Mouse (Mus musculus) CD8-positive naive resting alpha-beta T cell, adult 2 months (primary cell): ENCODE measurements around the gene Ppil3.

Experiments used
- DNase-seq, 2 experiments: peaks; one replicate each; pipeline ENCODE4 v3.0.0; 2022; ENCODE audit warnings: low read depth in 2 of 2, low spot score in 2 of 2

Ppil3 gene

DNA sequence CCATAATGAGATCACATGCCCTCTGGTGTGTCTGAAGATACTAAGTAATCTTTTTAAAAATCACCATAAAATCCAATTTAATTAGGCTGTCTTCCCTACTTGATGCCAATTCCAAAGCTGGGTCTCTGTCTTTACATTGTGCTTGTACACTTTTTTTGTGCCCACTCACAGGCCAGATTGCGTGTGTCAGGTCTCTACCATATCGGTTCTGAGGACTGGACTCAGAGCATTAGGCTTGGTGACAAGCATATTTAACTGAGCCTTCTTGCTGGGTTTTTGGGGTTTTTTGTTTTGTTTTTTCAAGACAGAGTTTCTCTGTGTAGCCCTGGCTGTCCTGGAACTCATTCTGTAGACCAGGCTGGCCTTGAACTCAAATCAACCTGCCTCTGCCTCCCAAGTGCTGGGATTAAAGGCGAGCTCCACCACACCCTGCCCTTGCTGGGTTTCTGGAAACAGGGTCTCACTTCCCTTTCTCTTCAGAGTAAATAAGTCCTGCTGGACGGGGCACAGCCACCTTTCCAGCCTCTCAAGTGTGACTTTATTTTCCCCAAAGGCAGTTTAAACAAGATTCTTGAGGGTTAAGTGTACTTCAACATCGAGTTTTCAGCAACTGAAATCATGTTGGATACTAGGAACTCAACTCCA lies 35.6 kb downstream of the Ppil3 start:
- no peak for DNase-seq

DNA sequence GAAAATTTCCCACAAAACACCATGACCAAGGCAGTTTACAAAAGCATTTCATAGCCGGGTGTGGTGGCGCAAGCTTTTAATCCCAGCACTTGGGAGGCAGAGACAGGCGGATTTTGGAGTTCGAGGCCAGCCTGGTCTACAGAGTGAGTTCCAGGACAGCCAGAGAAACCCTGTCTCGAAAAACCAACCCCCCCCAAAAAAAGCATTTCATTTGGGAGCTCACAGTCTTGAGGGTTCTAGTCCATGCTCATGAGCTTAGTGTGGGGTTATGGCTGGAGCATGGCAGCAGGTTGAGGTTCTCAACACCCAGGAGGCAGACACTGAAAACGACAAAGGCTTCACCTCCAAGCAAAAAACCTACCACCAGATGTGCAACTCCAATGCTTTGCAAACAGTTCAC lies 37.1 kb downstream of the Ppil3 start:
- DNase-seq = no peak

DNA sequence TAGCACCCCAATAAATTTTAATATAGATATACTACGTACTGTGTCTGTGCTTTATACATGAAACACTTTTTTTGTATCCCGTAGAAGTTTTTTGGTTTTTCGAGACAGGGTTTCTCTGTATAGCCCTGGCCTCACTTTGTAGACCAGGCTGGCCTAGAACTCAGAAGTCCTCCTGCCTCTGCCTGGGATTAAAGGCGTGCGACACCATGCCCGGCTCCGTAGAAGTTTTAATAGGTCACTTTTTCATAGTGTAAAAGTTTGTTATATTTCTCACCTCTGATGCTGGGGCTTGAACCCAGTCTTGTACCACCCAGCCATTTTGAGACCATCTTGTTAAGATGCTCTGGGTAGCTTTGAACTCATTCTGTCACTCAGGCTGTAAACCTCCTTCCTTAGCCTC lies 38.0 kb downstream of the Ppil3 start:
- no peak for DNase-seq

DNA sequence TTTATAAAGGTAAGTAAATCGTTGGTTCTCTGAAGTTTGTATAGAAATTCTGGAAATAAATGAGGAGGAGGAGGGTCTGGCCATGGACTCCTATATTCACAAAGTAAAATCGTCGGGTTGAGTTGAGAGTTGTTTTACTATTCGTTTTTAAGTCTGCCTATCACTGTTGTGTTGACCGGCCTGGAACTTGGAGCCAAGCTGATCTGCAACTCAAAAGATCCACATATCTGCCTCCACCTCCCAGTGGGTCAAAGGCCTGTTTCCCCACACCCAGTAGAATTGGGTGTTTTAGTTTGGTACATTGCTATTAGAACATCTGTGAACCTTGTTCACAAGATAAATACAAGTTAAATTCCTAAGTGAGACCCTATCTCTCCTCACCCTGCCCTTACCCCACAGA lies 41.5 kb downstream of the Ppil3 start:
- no peak for DNase-seq

DNA sequence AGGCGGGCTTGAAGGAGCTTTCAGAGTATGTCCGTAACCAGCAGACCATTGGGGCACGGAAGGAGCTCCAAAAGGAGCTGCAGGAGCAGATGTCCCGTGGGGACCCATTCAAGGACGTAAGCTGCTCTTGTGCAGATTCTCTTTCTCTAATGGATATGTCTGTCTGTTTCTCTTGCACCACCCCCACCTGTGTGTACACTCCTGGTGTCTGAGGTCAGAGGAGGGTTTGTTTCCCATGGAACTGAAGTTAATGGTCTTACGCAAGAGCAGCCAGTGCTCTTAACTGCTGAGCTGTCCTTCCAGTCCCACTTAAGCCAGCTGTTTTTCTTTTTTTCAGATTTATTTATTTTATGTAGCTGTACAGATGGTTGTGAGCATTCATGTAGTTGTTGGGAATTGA lies 43.9 kb downstream of the Ppil3 start:
- DNase-seq = no peak

DNA sequence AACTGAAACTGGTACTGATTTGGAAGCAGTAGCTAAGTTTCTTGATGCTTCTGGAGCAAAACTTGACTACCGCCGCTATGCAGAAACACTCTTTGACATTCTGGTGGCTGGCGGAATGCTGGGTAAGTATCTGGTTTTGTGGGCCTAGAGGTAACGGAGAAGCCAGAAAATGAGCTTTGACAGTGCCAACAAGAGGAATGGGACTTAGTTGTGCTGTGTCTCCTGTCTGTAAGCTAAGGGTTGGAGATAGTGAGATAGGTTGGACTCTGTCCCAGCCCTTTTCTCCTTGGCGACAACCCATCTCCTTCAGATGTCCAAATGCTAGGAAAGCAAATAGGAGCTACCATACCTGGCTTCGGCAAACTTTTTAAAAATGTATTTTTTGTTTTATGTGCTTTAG lies 47.6 kb downstream of the Ppil3 start:
- no peak for DNase-seq

DNA sequence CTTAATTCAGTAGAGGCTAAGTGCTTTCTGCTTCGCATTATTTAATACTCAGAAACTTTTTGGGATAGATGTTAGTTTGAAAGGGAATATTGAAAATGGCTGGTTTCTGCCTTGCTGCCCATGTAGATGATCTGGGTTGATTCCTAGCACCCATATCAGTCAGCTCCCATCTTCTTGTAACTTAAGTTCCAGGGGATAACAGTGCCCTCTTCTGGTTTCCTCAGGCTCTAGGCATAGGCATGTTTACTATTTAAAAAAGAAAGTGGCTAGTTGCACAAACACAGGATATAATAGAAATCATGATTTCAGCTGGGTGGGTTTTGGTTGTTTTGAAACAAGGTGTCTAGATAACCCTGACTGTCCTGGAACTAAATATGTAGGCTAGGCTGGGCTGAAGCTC lies 49.1 kb downstream of the Ppil3 start:
- no peak for DNase-seq

DNA sequence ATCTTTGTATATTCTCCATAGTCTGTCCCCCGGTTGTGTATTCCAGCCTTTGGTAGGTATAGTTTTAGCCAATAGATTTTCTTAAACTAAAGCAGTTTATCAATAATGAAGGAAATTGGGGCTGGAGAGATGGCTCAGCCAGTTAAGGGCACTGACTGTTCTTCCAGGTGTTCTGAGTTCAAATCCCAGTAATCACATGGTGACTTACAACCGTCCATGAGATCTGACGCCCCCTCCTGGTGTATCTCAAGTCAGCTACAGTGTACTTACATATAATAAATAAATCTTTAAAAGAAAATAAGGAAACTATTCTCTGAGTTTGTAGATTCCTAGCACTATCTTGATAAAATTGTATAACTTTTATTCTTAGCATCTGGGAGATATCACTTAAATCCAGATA lies 49.9 kb downstream of the Ppil3 start:
- no peak for DNase-seq

DNA sequence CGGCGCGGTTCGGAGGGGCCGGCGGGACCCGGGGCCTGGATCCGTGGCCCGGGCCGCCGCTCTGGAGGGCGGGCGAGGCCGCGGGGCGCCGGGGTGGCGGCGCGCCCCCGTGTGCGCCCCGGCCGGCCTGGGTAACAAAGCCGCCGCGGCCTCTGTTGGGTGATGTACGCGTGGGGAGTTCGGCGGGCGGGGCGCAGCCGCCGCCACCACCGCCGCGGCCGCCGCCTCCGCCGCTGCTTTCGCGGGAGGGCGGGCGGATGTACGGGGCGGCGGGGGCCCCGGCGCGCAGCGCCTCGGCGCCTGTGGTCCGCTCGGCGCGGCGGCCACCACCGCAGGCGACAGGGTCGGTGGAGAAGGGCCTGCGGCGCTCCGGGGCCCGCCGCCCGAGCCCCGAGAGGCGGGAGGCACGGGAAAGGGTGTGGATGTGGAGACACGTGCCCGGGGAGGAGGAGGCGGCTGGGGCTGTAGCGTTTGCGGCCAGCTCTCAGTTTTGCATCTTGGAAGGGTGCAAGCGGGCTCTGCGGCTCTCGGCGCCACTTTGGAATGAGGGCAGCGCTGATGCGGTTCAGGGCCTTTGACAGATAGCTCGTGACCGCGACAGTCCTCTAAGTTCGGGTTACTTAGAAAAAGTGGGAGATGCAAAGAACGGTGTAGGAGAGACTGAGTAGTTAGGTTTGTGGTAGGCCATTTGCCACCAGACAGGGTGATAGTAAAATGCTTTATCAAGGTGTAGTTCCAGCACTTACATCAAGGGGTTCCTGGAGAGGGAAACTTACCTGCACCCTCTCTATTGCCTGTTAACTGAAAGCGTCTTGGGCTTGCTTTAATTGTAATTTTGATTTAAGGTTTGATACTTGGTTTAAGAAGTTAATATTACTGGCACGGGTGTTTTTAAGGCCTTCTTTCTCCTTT lies 51.7 kb downstream of the Ppil3 start:
- peak in 1 of 2 experiments; percentile 48 for DNase-seq

DNA sequence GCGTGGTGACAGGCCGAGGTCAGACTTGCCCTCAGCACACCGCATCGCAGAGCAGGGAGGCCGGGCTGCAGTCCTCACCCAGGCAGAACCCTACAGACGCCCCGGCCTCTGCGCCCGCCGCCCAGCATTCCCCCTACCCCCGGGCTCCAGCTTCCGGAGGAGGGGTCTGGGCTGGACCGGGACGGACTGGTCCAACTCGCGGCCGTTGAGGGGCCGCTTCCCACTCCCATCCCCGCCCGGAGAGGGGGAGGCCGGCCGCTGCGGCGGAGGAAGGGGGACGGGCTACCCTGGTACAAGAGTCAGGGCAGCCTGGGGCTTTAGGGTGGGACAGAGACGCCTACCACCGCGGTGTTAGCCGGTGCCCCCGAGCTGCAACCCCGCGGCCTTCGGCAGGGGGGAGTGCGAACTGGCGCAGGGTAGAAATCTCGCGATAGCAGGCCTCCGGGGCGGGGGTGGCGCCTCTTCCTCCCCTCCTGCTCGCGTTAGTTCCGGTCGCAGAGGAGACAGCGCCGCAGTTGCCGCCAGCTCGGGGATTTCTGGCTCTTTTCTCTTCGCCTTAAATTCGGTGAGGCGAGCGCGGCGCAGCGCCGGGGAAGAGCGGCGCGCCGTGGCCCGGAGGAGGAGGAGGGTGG lies 52.5 kb downstream of the Ppil3 start, which contains the start of gene Bzw1:
Gene Bzw1, plus strand, starts transcription at position 247 of the 632 bp plus-strand sequence.
- peak; percentile 91 to 92 for DNase-seq

DNA sequence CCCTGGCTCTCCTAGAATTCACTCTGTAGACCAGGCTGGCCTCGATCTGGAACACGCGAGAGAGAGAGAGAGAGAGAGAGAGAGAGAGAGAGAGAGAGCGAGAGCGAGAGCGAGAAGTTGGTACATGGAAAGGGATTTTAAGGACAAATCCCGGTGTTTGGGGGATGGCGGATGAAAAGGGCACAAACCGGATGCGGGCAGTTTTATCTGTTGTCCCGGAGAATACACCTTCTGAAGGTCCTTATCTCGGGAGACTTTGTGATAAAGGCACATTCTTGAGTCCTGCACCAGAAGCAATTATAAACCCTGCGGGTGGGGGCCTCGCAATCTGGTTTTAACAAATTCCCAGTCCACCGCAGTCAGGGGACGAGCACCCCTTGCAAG lies 53.0 kb downstream of the Ppil3 start:
- no peak for DNase-seq

DNA sequence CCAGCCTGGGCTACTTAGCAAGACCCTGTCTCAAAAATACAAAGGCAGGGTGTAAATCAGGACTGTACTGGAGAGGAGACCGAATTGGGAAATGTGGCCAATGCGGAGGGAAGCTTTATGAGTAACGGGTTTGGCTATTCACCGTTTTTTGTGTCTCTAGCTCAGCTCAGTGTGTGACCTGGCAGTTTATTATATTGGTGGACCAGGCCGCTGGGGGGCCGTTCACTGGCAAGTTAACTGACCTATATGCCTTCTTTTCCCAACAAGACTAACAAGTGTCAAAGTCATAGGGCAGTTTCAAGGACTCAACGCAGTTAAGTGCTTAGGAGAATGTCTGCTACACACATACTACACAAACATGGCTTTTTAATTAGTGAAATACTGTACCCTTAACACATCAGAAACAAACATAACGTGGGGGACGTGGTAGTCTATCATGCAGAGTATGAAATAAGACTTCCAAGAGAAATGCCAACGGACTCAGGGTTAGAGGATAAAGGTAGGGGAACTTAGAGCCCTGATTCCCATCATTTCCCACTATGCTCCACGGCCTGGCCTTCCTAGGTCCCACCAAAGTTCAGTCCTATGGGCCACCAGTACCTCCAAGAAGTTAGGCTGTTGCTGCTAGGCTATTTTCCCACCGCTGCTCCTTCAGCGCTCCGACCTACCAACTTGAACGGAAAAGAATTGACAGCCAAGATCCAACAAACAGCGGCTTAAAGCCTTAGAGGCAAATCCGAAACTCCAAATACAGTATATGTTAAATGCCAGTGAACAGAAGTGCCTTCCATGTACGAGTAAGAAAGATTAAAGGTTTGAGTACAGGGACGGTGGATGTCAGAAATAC lies 53.6 kb downstream of the Ppil3 start:
- no peak for DNase-seq

DNA sequence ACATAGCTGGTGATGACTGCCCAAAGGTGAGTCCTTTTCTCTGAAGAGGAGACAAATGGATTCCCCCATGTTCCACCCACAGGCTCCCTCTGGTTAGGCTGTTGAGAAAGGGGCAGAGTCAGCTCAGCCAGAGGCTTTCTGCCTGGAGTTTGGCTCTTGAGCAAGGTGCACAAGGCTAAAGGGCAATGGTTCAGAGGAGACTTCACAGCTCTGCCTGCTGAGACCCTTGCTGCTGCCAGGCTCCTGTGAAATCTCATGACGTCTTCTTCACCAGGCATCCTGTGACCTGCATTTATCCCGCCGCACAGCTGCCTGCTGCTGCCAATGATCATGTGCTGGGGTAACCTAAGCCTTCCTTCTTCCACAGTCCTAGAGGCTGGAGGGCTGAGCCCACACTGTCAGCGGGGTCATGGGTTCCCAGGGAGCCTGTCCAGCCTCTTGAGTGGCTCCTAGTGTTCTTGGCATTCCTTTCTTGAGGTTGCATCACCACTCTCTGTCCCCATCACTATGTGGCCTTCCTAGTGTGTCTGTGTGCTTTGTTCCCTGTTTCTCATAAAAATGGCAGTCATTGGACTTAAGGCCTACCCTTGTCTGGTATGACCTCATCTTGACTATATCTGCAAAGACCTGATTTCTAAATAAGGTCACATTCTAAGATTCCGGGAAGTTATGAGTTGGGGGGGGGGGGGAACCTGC lies 62.6 kb downstream of the Ppil3 start:
- no peak for DNase-seq
